Mouse (Mus musculus): Measurements from ENCODE around the gene Abca3.
"Not testable (repeated sequence)": the region's sequence is repeated elsewhere in the genome, so short reads cannot be mapped to it uniquely, and the experiment has no call there.

Abca3 gene

GRCm38 (mm10) chr17:24441148-24441547 lies 89.4 kb downstream of the Abca3 start:
- DNase-seq (ENCODE audit: low spot score in 2 of 2), result no peak

- DNase-seq (ENCODE audit: low spot score in 2 of 2), result no peak
These were observed 90.4 kb downstream of the Abca3 start for GRCm38 (mm10) chr17:24442107-24442506.

- no peak for DNase-seq (ENCODE audit: low spot score in 2 of 2)
These were observed 90.9 kb downstream of the Abca3 start, which contains the start of gene Dnase1l2 for GRCm38 (mm10) chr17:24442632-24443155. Gene Dnase1l2 (minus strand): TSS chr17:24443105.

GRCm38 (mm10) chr17:24443409-24443808 lies 91.7 kb downstream of the Abca3 start:
- peak in 1 of 2 experiments; percentile 40 for DNase-seq (ENCODE audit: low spot score in 2 of 2)

- no peak for DNase-seq (ENCODE audit: low spot score in 2 of 2)
These were observed 94.8 kb downstream of the Abca3 start for GRCm38 (mm10) chr17:24446590-24446989.

- no peak for DNase-seq (ENCODE audit: low spot score in 2 of 2)
These were observed 97.8 kb downstream of the Abca3 start for GRCm38 (mm10) chr17:24449507-24449906.

- DNase-seq (ENCODE audit: low spot score in 2 of 2), result no peak
These were observed 99.5 kb downstream of the Abca3 start for GRCm38 (mm10) chr17:24451220-24451619.

GRCm38 (mm10) chr17:24453372-24453771 lies 101.6 kb downstream of the Abca3 start:
- no peak for DNase-seq (ENCODE audit: low spot score in 2 of 2)

GRCm38 (mm10) chr17:24454218-24454755 lies 102.5 kb downstream of the Abca3 start:
- DNase-seq (ENCODE audit: low spot score in 2 of 2), result no peak

- peak; percentile 98 to 99 for DNase-seq (ENCODE audit: low spot score in 2 of 2)
These were observed 103.2 kb downstream of the Abca3 start for GRCm38 (mm10) chr17:24454756-24455522.

GRCm38 (mm10) chr17:24455523-24456206 lies 103.9 kb downstream of the Abca3 start:
- DNase-seq (ENCODE audit: low spot score in 2 of 2), result not testable (repeated sequence)
